Mouse (Mus musculus): ENCODE measurements around the gene Ikzf3. TPM values are rescaled to one million over a fixed set of nuclear protein-coding genes. Genes with fewer than 3 reads are reported as not detected.

Gene Ikzf3
- polyA plus RNA-seq, 1 experiment from 2014 or later = not detected

- ATAC-seq (ENCODE audit: insufficient number of reproducible peaks, insufficient read depth, low FRiP score, low read depth) = no peak
- WGBS = 49% methylated on average over 22 of the region's 22 CpGs
- Histone ChIP-seq H3K4me3 (ENCODE audit: control insufficient read depth in 1 of 2, insufficient read depth in 1 of 2, low read depth in 1 of 2, low read length in 2 of 2) (no peak overlapping the region), H3K36me3 (ENCODE audit: control insufficient read depth, insufficient read depth, low read length) (no peaks in the 10 kb centered on the region), H3K9me3 (ENCODE audit: control insufficient read depth, low read length) (no peaks in the 10 kb centered on the region), H3K9ac (ENCODE audit: low read length) (no peak overlapping the region), H3K27ac (replicated peaks in 1 of 2; ENCODE audit: control insufficient read depth in 1 of 2, insufficient read depth in 1 of 2, low read depth in 2 of 2, low read length in 2 of 2) (no peak overlapping the region), H3K4me1 (ENCODE audit: control insufficient read depth in 2 of 2, insufficient read depth in 2 of 2, low read length in 2 of 2) (peaks cover 0 to 3% of the 10 kb centered on the region in 2 experiments; a peak in 1 of 4 replicates), H3K27me3 (ENCODE audit: control insufficient read depth, insufficient read depth, low read length) (no peaks in the 10 kb centered on the region), H3K4me2 (ENCODE audit: low read length) (no peak overlapping the region)
Observed at GRCm38 (mm10) chr11:98497388-98498288, 48.2 kb downstream of the Ikzf3 start.

GRCm38 (mm10) chr11:98495176-98495719, 50.6 kb downstream of the Ikzf3 start:
- no peaks in the 10 kb centered on the region for H3K9me3 ChIP-seq (ENCODE audit: control insufficient read depth, low read length)
- no peak overlapping the region for H3K9ac ChIP-seq (ENCODE audit: low read length)
- H3K27ac ChIP-seq (replicated peaks in 1 of 2; ENCODE audit: control insufficient read depth in 1 of 2, insufficient read depth in 1 of 2, low read depth in 2 of 2, low read length in 2 of 2) = no peak overlapping the region
- no peak for ATAC-seq (ENCODE audit: insufficient number of reproducible peaks, insufficient read depth, low FRiP score, low read depth)
- peaks cover 0 to 3% of the 10 kb centered on the region in 2 experiments; a peak in 1 of 4 replicates for H3K4me1 ChIP-seq (ENCODE audit: control insufficient read depth in 2 of 2, insufficient read depth in 2 of 2, low read length in 2 of 2)
- no peaks in the 10 kb centered on the region for H3K27me3 ChIP-seq (ENCODE audit: control insufficient read depth, insufficient read depth, low read length)
- H3K36me3 ChIP-seq (ENCODE audit: control insufficient read depth, insufficient read depth, low read length) = no peaks in the 10 kb centered on the region
- H3K4me3 ChIP-seq (ENCODE audit: control insufficient read depth in 1 of 2, insufficient read depth in 1 of 2, low read depth in 1 of 2, low read length in 2 of 2) = no peak overlapping the region
- WGBS = 74% methylated on average over 5 of the region's 5 CpGs
- H3K4me2 ChIP-seq (ENCODE audit: low read length) = no peak overlapping the region

- Histone ChIP-seq H3K9me3 (ENCODE audit: control insufficient read depth, low read length) (no peaks in the 10 kb centered on the region), H3K4me2 (ENCODE audit: low read length) (no peak overlapping the region), H3K4me1 (ENCODE audit: control insufficient read depth in 2 of 2, insufficient read depth in 2 of 2, low read length in 2 of 2) (peaks cover 0 to 3% of the 10 kb centered on the region in 2 experiments; a peak in 1 of 4 replicates), H3K27me3 (ENCODE audit: control insufficient read depth, insufficient read depth, low read length) (no peaks in the 10 kb centered on the region), H3K36me3 (ENCODE audit: control insufficient read depth, insufficient read depth, low read length) (no peaks in the 10 kb centered on the region), H3K4me3 (ENCODE audit: control insufficient read depth in 1 of 2, insufficient read depth in 1 of 2, low read depth in 1 of 2, low read length in 2 of 2) (no peak overlapping the region), H3K9ac (ENCODE audit: low read length) (no peak overlapping the region), H3K27ac (replicated peaks in 1 of 2; ENCODE audit: control insufficient read depth in 1 of 2, insufficient read depth in 1 of 2, low read depth in 2 of 2, low read length in 2 of 2) (no peak overlapping the region)
- ATAC-seq (ENCODE audit: insufficient number of reproducible peaks, insufficient read depth, low FRiP score, low read depth) = no peak
- WGBS = 60% methylated on average over 9 of the region's 9 CpGs
Observed at GRCm38 (mm10) chr11:98493394-98493793, 52.4 kb downstream of the Ikzf3 start.

GRCm38 (mm10) chr11:98492959-98493358, 52.9 kb downstream of the Ikzf3 start:
- no peaks in the 10 kb centered on the region for H3K27me3 ChIP-seq (ENCODE audit: control insufficient read depth, insufficient read depth, low read length)
- 32% methylated on average over 7 of the region's 7 CpGs for WGBS
- no peak overlapping the region for H3K4me3 ChIP-seq (ENCODE audit: control insufficient read depth in 1 of 2, insufficient read depth in 1 of 2, low read depth in 1 of 2, low read length in 2 of 2)
- H3K9me3 ChIP-seq (ENCODE audit: control insufficient read depth, low read length) = no peaks in the 10 kb centered on the region
- no peak overlapping the region for H3K9ac ChIP-seq (ENCODE audit: low read length)
- ATAC-seq (ENCODE audit: insufficient number of reproducible peaks, insufficient read depth, low FRiP score, low read depth) = no peak
- no peak overlapping the region for H3K27ac ChIP-seq (replicated peaks in 1 of 2; ENCODE audit: control insufficient read depth in 1 of 2, insufficient read depth in 1 of 2, low read depth in 2 of 2, low read length in 2 of 2)
- peaks cover 0 to 3% of the 10 kb centered on the region in 2 experiments; a peak in 1 of 4 replicates for H3K4me1 ChIP-seq (ENCODE audit: control insufficient read depth in 2 of 2, insufficient read depth in 2 of 2, low read length in 2 of 2)
- no peak overlapping the region for H3K4me2 ChIP-seq (ENCODE audit: low read length)
- H3K36me3 ChIP-seq (ENCODE audit: control insufficient read depth, insufficient read depth, low read length) = no peaks in the 10 kb centered on the region

DNA sequence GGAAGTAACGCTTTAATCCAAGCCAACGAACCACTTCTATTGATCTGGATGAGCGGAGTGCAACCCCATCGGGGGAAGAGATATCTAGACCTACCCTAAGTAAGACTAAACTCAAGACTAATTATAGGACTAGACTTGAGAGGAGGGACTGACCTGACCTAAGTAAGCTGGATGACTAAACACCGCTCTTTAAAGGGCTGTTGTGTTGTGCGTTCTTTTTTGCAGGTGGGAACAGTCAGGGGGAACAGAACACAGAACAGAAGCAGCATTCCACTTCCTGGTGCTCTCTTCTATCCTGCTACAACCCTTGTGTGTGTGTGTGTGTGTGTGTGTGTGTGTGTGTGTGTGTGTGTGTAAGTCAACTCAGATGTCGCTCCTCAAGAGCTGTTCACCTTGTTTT, 54.3 kb downstream of the Ikzf3 start:
- Histone ChIP-seq H3K9me3 (ENCODE audit: control insufficient read depth, low read length) (no peaks in the 10 kb centered on the region), H3K27me3 (ENCODE audit: control insufficient read depth, insufficient read depth, low read length) (no peaks in the 10 kb centered on the region), H3K4me1 (ENCODE audit: control insufficient read depth in 2 of 2, insufficient read depth in 2 of 2, low read length in 2 of 2) (no peaks in the 10 kb centered on the region), H3K4me3 (ENCODE audit: control insufficient read depth in 1 of 2, insufficient read depth in 1 of 2, low read depth in 1 of 2, low read length in 2 of 2) (no peak overlapping the region), H3K27ac (replicated peaks in 1 of 2; ENCODE audit: control insufficient read depth in 1 of 2, insufficient read depth in 1 of 2, low read depth in 2 of 2, low read length in 2 of 2) (no peak overlapping the region), H3K4me2 (ENCODE audit: low read length) (no peak overlapping the region), H3K9ac (ENCODE audit: low read length) (no peak overlapping the region), H3K36me3 (ENCODE audit: control insufficient read depth, insufficient read depth, low read length) (no peaks in the 10 kb centered on the region)
- WGBS = 45% methylated on average over 7 of the region's 7 CpGs
- no peak for ATAC-seq (ENCODE audit: insufficient number of reproducible peaks, insufficient read depth, low FRiP score, low read depth)

GRCm38 (mm10) chr11:98488540-98489234, 57.1 kb downstream of the Ikzf3 start:
- 64% methylated on average over 20 of the region's 20 CpGs for WGBS
- no peak overlapping the region for H3K27ac ChIP-seq (replicated peaks in 1 of 2; ENCODE audit: control insufficient read depth in 1 of 2, insufficient read depth in 1 of 2, low read depth in 2 of 2, low read length in 2 of 2)
- ATAC-seq (ENCODE audit: insufficient number of reproducible peaks, insufficient read depth, low FRiP score, low read depth) = no peak
- H3K36me3 ChIP-seq (ENCODE audit: control insufficient read depth, insufficient read depth, low read length) = no peaks in the 10 kb centered on the region
- no peak overlapping the region for H3K4me3 ChIP-seq (ENCODE audit: control insufficient read depth in 1 of 2, insufficient read depth in 1 of 2, low read depth in 1 of 2, low read length in 2 of 2)
- no peaks in the 10 kb centered on the region for H3K4me1 ChIP-seq (ENCODE audit: control insufficient read depth in 2 of 2, insufficient read depth in 2 of 2, low read length in 2 of 2)
- H3K27me3 ChIP-seq (ENCODE audit: control insufficient read depth, insufficient read depth, low read length) = no peaks in the 10 kb centered on the region
- no peak overlapping the region for H3K4me2 ChIP-seq (ENCODE audit: low read length)
- H3K9ac ChIP-seq (ENCODE audit: low read length) = no peak overlapping the region
- no peaks in the 10 kb centered on the region for H3K9me3 ChIP-seq (ENCODE audit: control insufficient read depth, low read length)

- WGBS = 65% methylated on average over 5 of the region's 5 CpGs
- ATAC-seq (ENCODE audit: insufficient number of reproducible peaks, insufficient read depth, low FRiP score, low read depth) = no peak
- Histone ChIP-seq H3K9me3 (ENCODE audit: control insufficient read depth, low read length) (no peaks in the 10 kb centered on the region), H3K4me3 (ENCODE audit: control insufficient read depth in 1 of 2, insufficient read depth in 1 of 2, low read depth in 1 of 2, low read length in 2 of 2) (no peak overlapping the region), H3K4me2 (ENCODE audit: low read length) (no peak overlapping the region), H3K4me1 (ENCODE audit: control insufficient read depth in 2 of 2, insufficient read depth in 2 of 2, low read length in 2 of 2) (no peaks in the 10 kb centered on the region), H3K9ac (ENCODE audit: low read length) (no peak overlapping the region), H3K36me3 (ENCODE audit: control insufficient read depth, insufficient read depth, low read length) (no peaks in the 10 kb centered on the region), H3K27me3 (ENCODE audit: control insufficient read depth, insufficient read depth, low read length) (no peaks in the 10 kb centered on the region), H3K27ac (replicated peaks in 1 of 2; ENCODE audit: control insufficient read depth in 1 of 2, insufficient read depth in 1 of 2, low read depth in 2 of 2, low read length in 2 of 2) (no peak overlapping the region)
Observed at GRCm38 (mm10) chr11:98487526-98488040, 58.2 kb downstream of the Ikzf3 start.
